Mouse (Mus musculus) MEL (cell line): ENCODE data around the gene Hoxb2. TPM values are rescaled to one million over a fixed set of nuclear protein-coding genes. Genes with fewer than 3 reads are reported as not detected.

Source experiments
- DNase-seq: peaks from one replicate; pipeline ENCODE4 v3.0.0; 2011; ENCODE audit warnings: low read depth, low spot score
- H3K27ac ChIP-seq: 2 replicates; pipeline ENCODE4 v1.5.1; 2012; ENCODE audit warnings: low read depth, mild to moderate bottlenecking, control low read depth, low read length, moderate library complexity; ENCODE audit not compliant: control insufficient read depth
- H3K27me3 ChIP-seq, 2 experiments: fragments of 150-350 bp in 1 of 2; sonication (generic) in 1 of 2; 2 replicates each; pipeline ENCODE4 v1.6.1; 2012; ENCODE audit warnings: low read length in 2 of 2, mild to moderate bottlenecking in 2 of 2, improper control_type of control experiment in 1 of 2, moderate library complexity in 1 of 2; ENCODE audit not compliant: insufficient read depth in 2 of 2, control insufficient read depth in 1 of 2
- H3K36me3 ChIP-seq, 2 experiments: 2 replicates each; pipeline ENCODE4 v1.6.1; 2012 to 2014; ENCODE audit warnings: low read length in 2 of 2, improper control_type of control experiment in 1 of 2, inconsistent platforms in 1 of 2, mild to moderate bottlenecking in 1 of 2; ENCODE audit not compliant: insufficient read depth in 2 of 2, control insufficient read depth in 1 of 2
- H3K4me1 ChIP-seq, 2 experiments: fragments of 150-350 bp in 1 of 2; sonication (generic) in 1 of 2; 2 replicates each; pipeline ENCODE4 v1.6.1; 2012; ENCODE audit warnings: low read length in 2 of 2, improper control_type of control experiment in 1 of 2, mild to moderate bottlenecking in 1 of 2; ENCODE audit not compliant: insufficient read depth in 2 of 2, control insufficient read depth in 1 of 2
- H3K4me3 ChIP-seq, 2 experiments: fragments of 150-350 bp in 1 of 2; sonication (generic) in 1 of 2; 2 replicates each; pipeline ENCODE4 v1.5.1; 2012; ENCODE audit warnings: low read depth in 2 of 2, low read length in 2 of 2, mild to moderate bottlenecking in 2 of 2, moderate library complexity in 2 of 2, control low read depth in 1 of 2, improper control_type of control experiment in 1 of 2; ENCODE audit not compliant: control insufficient read depth in 1 of 2, insufficient read depth in 1 of 2
- H3K79me2 ChIP-seq: 2 replicates; pipeline ENCODE4 v1.6.1; 2012; ENCODE audit warnings: mild to moderate bottlenecking, low read length, moderate library complexity; ENCODE audit not compliant: control insufficient read depth, poor library complexity, insufficient read depth
- H3K9ac ChIP-seq: 2 replicates; pipeline ENCODE4 v1.6.1; 2012; ENCODE audit warnings: low read depth, mild to moderate bottlenecking, control low read depth, low read length, moderate library complexity; ENCODE audit not compliant: control insufficient read depth, poor library complexity, severe bottlenecking
- H3K9me3 ChIP-seq: fragments of 150-350 bp; sonication (generic); replicated peaks from 2 replicates; pipeline ENCODE4 v1.6.1; 2012; ENCODE audit warnings: mild to moderate bottlenecking, low read length, improper control_type of control experiment, moderate library complexity; ENCODE audit not compliant: insufficient read depth
- BHLHE40 ChIP-seq: IDR thresholded peaks from 2 replicates; pipeline ENCODE4 v1.6.1; 2012; ENCODE audit warnings: low read depth, mild to moderate bottlenecking, inconsistent platforms, low read length, improper control_type of control experiment, borderline replicate concordance
- HCFC1 ChIP-seq: IDR thresholded peaks from 2 replicates; pipeline ENCODE4 v1.6.1; 2012; ENCODE audit warnings: low read depth, mild to moderate bottlenecking, inconsistent platforms, low read length, improper control_type of control experiment, moderate library complexity
- JUND ChIP-seq: IDR thresholded peaks from 2 replicates; pipeline ENCODE4 v1.6.1; 2011; ENCODE audit warnings: low read depth, mild to moderate bottlenecking, improper control_type of control experiment, low read length
- MAFK ChIP-seq: IDR thresholded peaks from 2 replicates; pipeline ENCODE4 v1.6.1; 2011; ENCODE audit warnings: low read depth, mild to moderate bottlenecking, low read length, improper control_type of control experiment, borderline replicate concordance
- MAX ChIP-seq: IDR thresholded peaks from 2 replicates; pipeline ENCODE4 v1.6.1; 2011; ENCODE audit warnings: low read length, improper control_type of control experiment
- MAZ ChIP-seq: IDR thresholded peaks from 2 replicates; pipeline ENCODE4 v1.6.1; 2012; ENCODE audit warnings: low read depth, mild to moderate bottlenecking, inconsistent platforms, low read length, improper control_type of control experiment
- MYC ChIP-seq: IDR thresholded peaks from 2 replicates; pipeline ENCODE4 v1.6.1; 2011; ENCODE audit warnings: low read depth, mild to moderate bottlenecking, low read length, improper control_type of control experiment, moderate library complexity
- POLR2AphosphoS5 ChIP-seq: IDR thresholded peaks from 2 replicates; pipeline ENCODE4 v1.6.1; 2012; ENCODE audit warnings: low read depth, borderline replicate concordance, mild to moderate bottlenecking, inconsistent platforms, low read length, moderate library complexity, mixed read lengths
- RCOR1 ChIP-seq: IDR thresholded peaks from 2 replicates; pipeline ENCODE4 v1.6.1; 2012; ENCODE audit warnings: low read depth, mild to moderate bottlenecking, inconsistent platforms, low read length, improper control_type of control experiment
- SIN3A ChIP-seq: IDR thresholded peaks from 2 replicates; pipeline ENCODE4 v1.6.1; 2012; ENCODE audit warnings: low read length, improper control_type of control experiment, inconsistent platforms
- TAL1 ChIP-seq: IDR thresholded peaks from 2 replicates; pipeline ENCODE4 v1.6.1; 2012; ENCODE audit warnings: mild to moderate bottlenecking, inconsistent platforms, low read length, moderate library complexity, mixed read lengths
- UBTF ChIP-seq: IDR thresholded peaks from 2 replicates; pipeline ENCODE4 v1.6.1; 2012; ENCODE audit warnings: low read depth, mild to moderate bottlenecking, inconsistent platforms, low read length, improper control_type of control experiment, moderate library complexity, borderline replicate concordance; ENCODE audit not compliant: insufficient read depth
- USF1 ChIP-seq: IDR thresholded peaks from 2 replicates; pipeline ENCODE4 v1.6.1; 2014; ENCODE audit warnings: low read depth, mild to moderate bottlenecking, inconsistent platforms, low read length, improper control_type of control experiment, moderate library complexity
- USF2 ChIP-seq, 2 experiments: IDR thresholded peaks; 2 replicates each; pipeline ENCODE4 v1.6.1; 2011 to 2012; ENCODE audit warnings: improper control_type of control experiment in 2 of 2, low read length in 2 of 2, borderline replicate concordance in 1 of 2, inconsistent platforms in 1 of 2, low read depth in 1 of 2, mild to moderate bottlenecking in 1 of 2; ENCODE audit not compliant: insufficient read depth in 1 of 2
- ZNF384 ChIP-seq: IDR thresholded peaks from 2 replicates; pipeline ENCODE4 v1.6.1; 2012; ENCODE audit warnings: low read depth, mild to moderate bottlenecking, inconsistent platforms, low read length, improper control_type of control experiment
- polyA plus RNA-seq, 2 experiments: library from polyadenylated mRNA; stranded (reverse) in 1 of 2; unstranded in 1 of 2; fragments of >175 nt in 1 of 2; fragments of >200 nt in 1 of 2; gene quantifications; 2 replicates each; pipeline versions ENCODE4 v1.2.1 to v1.2.4; 2012; ENCODE audit warnings: low replicate concordance in 2 of 2, low read depth in 1 of 2; ENCODE audit not compliant: insufficient read length in 2 of 2, insufficient read depth in 1 of 2, missing spikeins in 1 of 2
- total RNA-seq: library from RNA; depleted of rRNA; stranded (reverse); fragments of 300-350 nt; gene quantifications from 2 replicates; pipeline ENCODE4 v1.2.3, GENCODE M21; 2012

Gene Hoxb2
- total and polyA plus RNA-seq, 3 experiments = not detected

GRCm38 (mm10) chr11:96349491-96350340, 609 bp upstream of the Hoxb2 start:
- Histone ChIP-seq H3K36me3 (no peaks in the 10 kb centered on the region), H3K4me1 (no peaks in the 10 kb centered on the region), H3K27me3 (peaks cover 0 to 3% of the 10 kb centered on the region in 2 experiments; a peak in 2 of 4 replicates), H3K9ac (no peak overlapping the region), H3K4me3 (no peak overlapping the region), H3K27ac (no peak overlapping the region), H3K79me2 (no peaks in the 10 kb centered on the region), H3K9me3 (no peaks in the 10 kb centered on the region)
- DNase-seq = no peak
- TF ChIP-seq JUND = no peak
- no peak for TF ChIP-seq MAFK
- no peak for TF ChIP-seq MYC
- TF ChIP-seq BHLHE40 = no peak
- no peak for TF ChIP-seq USF2 (IDR thresholded peaks at IDR 0.05; ENCODE audit: borderline replicate concordance in 1 of 2, insufficient read depth in 1 of 2, low read depth in 1 of 2, low read length in 2 of 2)
- no peak for TF ChIP-seq USF1
- TF ChIP-seq TAL1 = no peak
- no peak for TF ChIP-seq HCFC1

GRCm38 (mm10) chr11:96350791-96351190, 466 bp downstream of the Hoxb2 start:
- H3K79me2 ChIP-seq = no peaks in the 10 kb centered on the region
- H3K27me3 ChIP-seq = peaks cover 0 to 3% of the 10 kb centered on the region in 2 experiments; a peak in 2 of 4 replicates
- no peaks in the 10 kb centered on the region for H3K9me3 ChIP-seq
- no peaks in the 10 kb centered on the region for H3K4me1 ChIP-seq
- H3K36me3 ChIP-seq = no peaks in the 10 kb centered on the region
- no peak for DNase-seq
- TF ChIP-seq SIN3A (no peak), RCOR1 (no peak), POLR2AphosphoS5 (no peak), UBTF (no peak), ZNF384 (no peak), MAX (no peak), MAZ (no peak)
- TF ChIP-seq, all 39 proteins: peak for 0
- Histone ChIP-seq H3K27ac (no peak overlapping the region), H3K4me3 (no peak overlapping the region), H3K9ac (no peak overlapping the region)
